Mouse (Mus musculus) E14TG2a.4 (cell line): ENCODE data around the gene Psap.
A peak's percentile ranks its signal among the peaks of the same experiment; 100 is the strongest.

Experiments used
- H3K27me3 ChIP-seq: 2 replicates; pipeline ENCODE4 v1.6.1; 2014; ENCODE audit warnings: low read length, control low read depth; ENCODE audit not compliant: insufficient read depth
- H3K36me3 ChIP-seq: 2 replicates; pipeline ENCODE4 v1.6.1; 2014; ENCODE audit warnings: low read length, control low read depth; ENCODE audit not compliant: insufficient read depth
- H3K4me1 ChIP-seq: replicated peaks from 2 replicates; pipeline ENCODE4 v1.6.1; 2014; ENCODE audit warnings: low read depth, low read length, control low read depth
- H3K4me3 ChIP-seq: replicated peaks from 2 replicates; pipeline ENCODE4 v1.5.1; 2014; ENCODE audit warnings: mild to moderate bottlenecking, low read length
- H3K9me3 ChIP-seq: 2 replicates; pipeline ENCODE4 v1.6.1; 2014; ENCODE audit warnings: low read length, control low read depth
- CTCF ChIP-seq: conservative IDR thresholded peaks from 2 replicates; pipeline ENCODE4 v1.5.1; 2014; ENCODE audit warnings: low read length
- NANOG ChIP-seq: IDR thresholded peaks from 2 replicates; pipeline ENCODE4 v1.6.1; 2014; ENCODE audit warnings: borderline replicate concordance, low read length, mixed read lengths
- POU5F1 ChIP-seq: IDR thresholded peaks from 2 replicates; pipeline ENCODE4 v1.6.1; 2014; ENCODE audit warnings: low read length, borderline replicate concordance

The Psap gene

DNA sequence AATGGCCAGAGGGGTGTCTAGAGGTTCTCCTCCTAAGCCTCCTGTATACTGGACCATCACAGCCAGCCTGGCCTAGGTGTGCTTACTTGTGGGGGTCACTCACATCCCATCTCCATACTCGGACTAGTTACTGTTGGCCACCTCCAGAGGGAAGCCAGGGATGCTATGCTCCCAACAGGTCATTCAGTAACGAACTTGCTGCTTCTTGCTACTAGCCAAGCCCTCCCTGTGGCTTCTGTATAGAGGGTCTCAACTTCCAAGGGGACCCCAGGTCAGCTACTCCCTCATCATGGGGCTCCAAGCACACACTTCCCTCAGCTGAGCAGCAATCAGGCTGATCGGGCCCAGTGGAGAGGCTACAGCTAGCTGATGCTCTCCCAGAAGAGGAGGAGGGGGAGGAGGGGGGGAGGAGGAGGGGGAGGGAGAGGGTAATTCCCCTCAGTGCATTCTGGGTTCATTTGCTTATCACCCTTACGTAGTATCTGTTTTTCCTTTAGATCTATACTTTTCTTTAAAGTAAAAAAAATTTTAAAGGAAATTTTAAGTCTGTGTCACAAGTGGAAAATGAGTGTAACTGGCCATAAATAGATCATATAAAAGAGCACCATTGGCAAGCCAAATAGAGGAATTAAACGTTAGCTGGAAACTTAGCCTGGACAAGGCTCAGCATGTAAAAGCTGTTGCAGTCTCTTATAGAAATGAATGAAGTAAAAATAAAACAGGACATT is 72.8 kb downstream of the Psap start:
- Histone ChIP-seq H3K36me3 (no peaks in the 10 kb centered on the region), H3K9me3 (no peaks in the 10 kb centered on the region), H3K4me3 (no peak overlapping the region), H3K4me1 (peaks cover 77% of the 10 kb centered on the region), H3K27me3 (peaks cover 23% of the 10 kb centered on the region)
- TF ChIP-seq POU5F1 (no peak), CTCF (no peak), NANOG (no peak)

- Histone ChIP-seq H3K27me3 (peaks cover 23% of the 10 kb centered on the region), H3K36me3 (no peaks in the 10 kb centered on the region), H3K9me3 (no peaks in the 10 kb centered on the region), H3K4me1 (peaks cover 77% of the 10 kb centered on the region), H3K4me3 (no peak overlapping the region)
- TF ChIP-seq CTCF (no peak), POU5F1 (no peak), NANOG (no peak)
Observed at GRCm38 (mm10) chr10:60350805-60351167, 73.4 kb downstream of the Psap start.

GRCm38 (mm10) chr10:60351248-60351647 is 73.8 kb downstream of the Psap start:
- Histone ChIP-seq H3K4me1 (peaks cover 72% of the 10 kb centered on the region), H3K9me3 (no peaks in the 10 kb centered on the region), H3K27me3 (peaks cover 20% of the 10 kb centered on the region), H3K36me3 (no peaks in the 10 kb centered on the region), H3K4me3 (peak overlapping the region; percentile 29)
- TF ChIP-seq CTCF = no peak
- no peak for TF ChIP-seq NANOG
- no peak for TF ChIP-seq POU5F1

DNA sequence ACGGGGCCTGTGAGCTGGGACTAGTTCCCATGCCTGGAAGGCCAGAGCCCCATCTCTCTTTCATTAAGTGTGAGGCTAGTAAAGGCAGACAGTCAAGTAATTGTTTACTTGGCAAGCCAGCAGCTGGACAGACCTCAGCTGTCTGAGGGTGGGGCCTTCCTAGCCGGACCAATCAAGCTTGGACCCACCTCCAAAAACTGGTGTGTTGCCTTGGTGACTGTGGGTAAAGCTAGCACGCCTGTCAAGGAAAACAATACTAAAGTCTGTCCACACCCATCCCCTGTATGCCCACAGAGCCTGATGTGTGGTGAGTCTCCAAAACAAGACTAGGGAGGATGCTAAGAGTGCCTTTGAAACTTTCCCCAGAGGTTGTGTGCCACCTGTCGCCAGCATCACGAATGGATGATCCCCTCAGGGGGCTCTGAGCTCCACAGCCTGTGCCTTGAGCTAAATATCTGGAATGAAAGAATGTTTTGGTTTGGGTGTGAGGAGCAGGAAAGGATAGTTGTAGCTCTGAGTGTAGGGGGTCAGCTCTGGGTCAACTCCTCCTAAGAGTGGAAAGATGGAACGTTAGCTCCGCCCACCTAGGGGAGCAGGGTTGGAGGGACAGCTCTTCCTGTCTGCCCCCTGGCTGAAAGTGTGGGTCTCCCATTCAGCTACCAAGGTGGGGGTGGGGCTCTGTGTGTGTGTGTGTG is 74.5 kb downstream of the Psap start:
- H3K4me3 ChIP-seq = peak overlapping the region; percentile 29
- no peaks in the 10 kb centered on the region for H3K9me3 ChIP-seq
- H3K4me1 ChIP-seq = peaks cover 68% of the 10 kb centered on the region
- TF ChIP-seq POU5F1 (no peak), CTCF (no peak), NANOG (no peak)
- no peaks in the 10 kb centered on the region for H3K36me3 ChIP-seq
- peaks cover 16% of the 10 kb centered on the region for H3K27me3 ChIP-seq
